Mouse (Mus musculus): Measurements from ENCODE around the gene Sdk1. TPM values are rescaled to one million over a fixed set of nuclear protein-coding genes. Genes with fewer than 3 reads are reported as not detected.

The Sdk1 gene
- polyA plus RNA-seq, 1 experiment from 2014 or later: 2.0 TPM

DNA sequence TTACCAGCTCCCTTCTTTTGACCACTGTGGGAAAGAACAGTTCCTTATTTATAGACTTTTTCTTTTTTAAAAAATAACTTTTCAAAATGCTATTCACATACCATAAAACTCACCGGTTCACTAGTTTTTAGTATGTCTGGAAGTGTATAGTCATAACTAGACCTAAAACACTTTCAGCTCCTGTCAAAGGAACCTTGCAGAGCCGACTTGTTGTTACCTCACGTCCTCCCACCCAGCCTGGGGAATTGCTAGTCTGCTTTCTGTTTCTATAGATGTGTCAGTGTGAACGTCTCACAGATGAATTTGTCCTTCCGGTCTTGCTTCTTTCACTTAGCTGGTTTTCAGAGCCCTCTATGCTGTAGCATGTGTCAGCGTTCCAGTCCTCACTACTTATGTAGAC is 35.8 kb downstream of the Sdk1 start:
- 88% methylated on average over 6 of the region's 6 CpGs for WGBS
- no peak overlapping the region for H3K27ac ChIP-seq
- H3K4me3 ChIP-seq (replicated peaks): no peak overlapping the region
- no peaks in the 10 kb centered on the region for H3K36me3 ChIP-seq
- no peak overlapping the region for H3K9ac ChIP-seq (replicated peaks)
- no peak for ATAC-seq (ENCODE audit: insufficient number of reproducible peaks, insufficient read depth, low FRiP score, low TSS enrichment, low read depth)
- H3K4me1 ChIP-seq (replicated peaks): no peaks in the 10 kb centered on the region
- no peaks in the 10 kb centered on the region for H3K27me3 ChIP-seq
- no peak overlapping the region for H3K4me2 ChIP-seq
- no peaks in the 10 kb centered on the region for H3K9me3 ChIP-seq

DNA sequence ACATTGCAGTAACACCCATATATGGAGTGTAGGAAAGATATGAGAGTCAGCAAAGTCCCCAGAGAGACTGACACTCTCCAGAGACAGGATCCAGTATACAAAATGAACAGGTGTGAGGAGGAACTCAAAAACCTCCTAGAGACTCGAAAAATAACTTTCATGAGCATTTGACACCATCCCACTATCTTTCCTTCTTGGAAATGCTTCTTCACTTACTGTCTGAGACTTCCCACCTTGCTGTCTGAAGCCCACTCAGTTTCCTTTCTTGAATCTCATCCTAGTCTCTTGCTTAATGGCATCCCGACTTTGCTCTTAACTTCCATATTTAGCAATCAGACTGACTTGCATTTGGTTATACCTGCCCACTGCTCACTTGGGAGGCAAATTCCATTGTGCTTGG is 40.5 kb downstream of the Sdk1 start:
- Histone ChIP-seq H3K9me3 (no peaks in the 10 kb centered on the region), H3K27me3 (no peaks in the 10 kb centered on the region), H3K36me3 (no peaks in the 10 kb centered on the region), H3K4me3 (replicated peaks) (no peak overlapping the region), H3K4me2 (no peak overlapping the region), H3K9ac (replicated peaks) (no peak overlapping the region), H3K4me1 (replicated peaks) (no peaks in the 10 kb centered on the region), H3K27ac (no peak overlapping the region)
- 70% methylated on average over 2 of the region's 2 CpGs for WGBS
- no peak for ATAC-seq (ENCODE audit: insufficient number of reproducible peaks, insufficient read depth, low FRiP score, low TSS enrichment, low read depth)

DNA sequence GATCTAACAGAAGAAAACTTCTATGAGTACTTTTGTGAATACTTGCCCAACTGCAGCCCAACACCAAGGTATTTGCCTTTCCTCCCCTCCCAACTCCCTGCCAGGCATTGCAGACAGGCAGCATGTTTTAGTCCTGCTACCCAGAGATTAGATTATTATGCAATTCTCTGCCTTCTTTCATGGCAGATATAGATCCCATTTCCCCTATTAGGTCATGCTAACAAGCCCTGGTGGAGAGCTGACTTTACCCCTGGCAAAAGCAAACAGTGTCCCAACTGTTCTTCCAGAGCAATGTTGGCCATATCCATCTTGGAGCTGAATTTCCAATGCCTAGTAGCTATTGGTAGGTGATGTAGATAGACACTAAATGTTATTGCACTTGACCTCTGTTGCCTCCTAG is 48.3 kb downstream of the Sdk1 start:
- Histone ChIP-seq H3K36me3 (no peaks in the 10 kb centered on the region), H3K4me3 (replicated peaks) (no peak overlapping the region), H3K9ac (replicated peaks) (no peak overlapping the region), H3K4me2 (no peak overlapping the region), H3K4me1 (replicated peaks) (no peaks in the 10 kb centered on the region), H3K9me3 (no peaks in the 10 kb centered on the region), H3K27ac (no peak overlapping the region), H3K27me3 (no peaks in the 10 kb centered on the region)
- ATAC-seq (ENCODE audit: insufficient number of reproducible peaks, insufficient read depth, low FRiP score, low TSS enrichment, low read depth): no peak

GRCm38 (mm10) chr5:141295240-141295639 is 54.0 kb downstream of the Sdk1 start:
- H3K4me3 ChIP-seq (replicated peaks): no peak overlapping the region

DNA sequence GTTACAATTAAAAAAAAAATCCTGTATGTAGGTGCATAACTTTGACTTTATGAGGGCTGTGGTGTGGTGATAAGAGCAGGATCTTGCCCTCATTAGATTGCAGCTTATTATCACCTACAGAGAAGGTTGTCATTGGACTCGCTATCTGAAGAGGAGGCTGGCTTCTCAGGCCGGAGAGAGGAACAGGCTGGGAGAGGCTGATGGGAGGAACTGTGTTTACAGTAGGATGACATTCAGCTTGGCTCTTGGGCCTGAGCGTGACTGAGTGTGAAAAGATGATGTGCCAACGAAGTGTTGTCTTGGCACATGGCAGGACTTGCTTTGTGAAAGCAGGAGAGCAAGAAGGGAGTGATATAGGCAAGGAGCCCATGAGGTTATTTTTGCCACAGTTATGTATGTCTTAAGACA is 61.0 kb downstream of the Sdk1 start:
- no peak overlapping the region for H3K4me3 ChIP-seq (replicated peaks)
- WGBS: 76% methylated on average over 4 of the region's 4 CpGs
- ATAC-seq (ENCODE audit: insufficient number of reproducible peaks, insufficient read depth, low FRiP score, low TSS enrichment, low read depth): no peak
- no peaks in the 10 kb centered on the region for H3K36me3 ChIP-seq
- 0 out of 2 replicates have a peak, but pooled peaks cover 2% of the 10 kb centered on the region for H3K4me1 ChIP-seq (replicated peaks)
- H3K27ac ChIP-seq: no peak overlapping the region
- no peaks in the 10 kb centered on the region for H3K27me3 ChIP-seq
- no peak overlapping the region for H3K4me2 ChIP-seq
- H3K9ac ChIP-seq (replicated peaks): no peak overlapping the region
- no peaks in the 10 kb centered on the region for H3K9me3 ChIP-seq

More at GRCm38 (mm10) chr5:141295240-141295639, 54.0 kb downstream of the Sdk1 start:
- H3K36me3 ChIP-seq: no peaks in the 10 kb centered on the region
- no peak overlapping the region for H3K9ac ChIP-seq (replicated peaks)
- ATAC-seq (ENCODE audit: insufficient number of reproducible peaks, insufficient read depth, low FRiP score, low TSS enrichment, low read depth): no peak
- WGBS: 85% methylated on average over 7 of the region's 7 CpGs
- H3K27me3 ChIP-seq: no peaks in the 10 kb centered on the region
- no peaks in the 10 kb centered on the region for H3K4me1 ChIP-seq (replicated peaks)
- no peak overlapping the region for H3K27ac ChIP-seq
- H3K9me3 ChIP-seq: no peaks in the 10 kb centered on the region
- H3K4me2 ChIP-seq: no peak overlapping the region

DNA sequence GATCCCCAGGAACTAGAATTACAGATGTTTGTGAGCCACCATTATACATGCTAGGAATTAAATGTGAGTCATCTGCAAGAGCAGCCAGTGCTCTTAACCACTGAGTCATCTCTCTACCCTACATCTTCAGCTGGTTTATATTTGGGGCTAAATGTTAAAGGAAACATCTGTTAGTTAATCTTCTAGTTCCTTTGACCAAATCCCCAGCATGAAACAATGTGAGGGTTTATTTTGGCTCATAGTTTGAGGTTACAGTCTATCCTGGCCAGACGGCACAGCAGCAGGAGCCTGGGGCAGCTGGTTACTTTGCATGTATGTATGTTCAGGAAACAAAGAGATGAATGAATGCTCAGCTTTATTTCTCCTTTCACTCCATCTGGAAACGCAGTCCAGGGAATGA is 62.5 kb downstream of the Sdk1 start:
- Histone ChIP-seq H3K27ac (no peak overlapping the region), H3K4me2 (no peak overlapping the region), H3K36me3 (no peaks in the 10 kb centered on the region), H3K27me3 (no peaks in the 10 kb centered on the region), H3K9me3 (no peaks in the 10 kb centered on the region), H3K4me1 (replicated peaks) (0 out of 2 replicates have a peak, but pooled peaks cover 2% of the 10 kb centered on the region), H3K4me3 (replicated peaks) (no peak overlapping the region), H3K9ac (replicated peaks) (no peak overlapping the region)
- 47% methylated on average over 2 of the region's 2 CpGs for WGBS
- no peak for ATAC-seq (ENCODE audit: insufficient number of reproducible peaks, insufficient read depth, low FRiP score, low TSS enrichment, low read depth)

- no peaks in the 10 kb centered on the region for H3K9me3 ChIP-seq
- 78% methylated on average over 2 of the region's 2 CpGs for WGBS
- H3K27ac ChIP-seq: no peak overlapping the region
- 0 out of 2 replicates have a peak, but pooled peaks cover 5% of the 10 kb centered on the region for H3K4me1 ChIP-seq (replicated peaks)
- H3K9ac ChIP-seq (replicated peaks): no peak overlapping the region
- ATAC-seq (ENCODE audit: insufficient number of reproducible peaks, insufficient read depth, low FRiP score, low TSS enrichment, low read depth): no peak
- H3K4me2 ChIP-seq: no peak overlapping the region
- H3K36me3 ChIP-seq: no peaks in the 10 kb centered on the region
- H3K4me3 ChIP-seq (replicated peaks): no peak overlapping the region
- H3K27me3 ChIP-seq: no peaks in the 10 kb centered on the region
These were observed 63.4 kb downstream of the Sdk1 start for GRCm38 (mm10) chr5:141304706-141305105.

- 0 out of 2 replicates have a peak, but pooled peaks cover 2% of the 10 kb centered on the region for H3K4me1 ChIP-seq (replicated peaks)
- no peak overlapping the region for H3K27ac ChIP-seq
- H3K4me2 ChIP-seq: no peak overlapping the region
- H3K4me3 ChIP-seq (replicated peaks): no peak overlapping the region
- no peaks in the 10 kb centered on the region for H3K27me3 ChIP-seq
- H3K9ac ChIP-seq (replicated peaks): no peak overlapping the region
- ATAC-seq (ENCODE audit: insufficient number of reproducible peaks, insufficient read depth, low FRiP score, low TSS enrichment, low read depth): no peak
- WGBS: 67% methylated on average over 1 of the region's 1 CpGs
- H3K36me3 ChIP-seq: no peaks in the 10 kb centered on the region
- H3K9me3 ChIP-seq: no peaks in the 10 kb centered on the region
These were observed 69.4 kb downstream of the Sdk1 start for GRCm38 (mm10) chr5:141310641-141311040.

DNA sequence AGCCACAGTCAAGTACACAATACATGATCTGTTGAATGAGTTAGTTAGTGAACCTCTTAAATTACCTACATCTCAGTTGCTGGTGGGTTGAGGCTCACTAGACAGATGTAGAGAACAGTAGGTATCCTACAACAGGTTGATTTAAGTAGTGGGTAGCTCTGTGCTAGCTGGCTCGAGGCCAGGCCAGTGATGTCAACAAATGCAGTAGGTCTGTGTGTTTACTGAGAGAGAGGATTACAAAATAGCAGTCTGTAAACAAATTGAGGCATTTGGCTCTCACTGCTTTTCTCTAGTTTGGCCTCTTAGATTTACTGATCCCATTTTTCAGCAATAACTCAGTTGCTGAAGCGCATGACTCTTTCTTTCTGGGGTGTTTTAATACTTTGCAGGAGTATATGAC is 70.5 kb downstream of the Sdk1 start:
- no peak overlapping the region for H3K4me3 ChIP-seq (replicated peaks)
- H3K4me1 ChIP-seq (replicated peaks): 0 out of 2 replicates have a peak, but pooled peaks cover 2% of the 10 kb centered on the region
- H3K4me2 ChIP-seq: no peak overlapping the region
- H3K9ac ChIP-seq (replicated peaks): no peak overlapping the region
- H3K36me3 ChIP-seq: no peaks in the 10 kb centered on the region
- no peak for ATAC-seq (ENCODE audit: insufficient number of reproducible peaks, insufficient read depth, low FRiP score, low TSS enrichment, low read depth)
- H3K9me3 ChIP-seq: no peaks in the 10 kb centered on the region
- H3K27ac ChIP-seq: no peak overlapping the region
- WGBS: 75% methylated on average over 2 of the region's 2 CpGs
- no peaks in the 10 kb centered on the region for H3K27me3 ChIP-seq

- no peaks in the 10 kb centered on the region for H3K9me3 ChIP-seq
- no peaks in the 10 kb centered on the region for H3K36me3 ChIP-seq
- H3K9ac ChIP-seq (replicated peaks): no peak overlapping the region
- H3K4me3 ChIP-seq (replicated peaks): no peak overlapping the region
- WGBS: 79% methylated on average over 4 of the region's 4 CpGs
- 0 out of 2 replicates have a peak, but pooled peaks cover 2% of the 10 kb centered on the region for H3K4me1 ChIP-seq (replicated peaks)
- H3K27me3 ChIP-seq: no peaks in the 10 kb centered on the region
- ATAC-seq (ENCODE audit: insufficient number of reproducible peaks, insufficient read depth, low FRiP score, low TSS enrichment, low read depth): no peak
- no peak overlapping the region for H3K27ac ChIP-seq
- H3K4me2 ChIP-seq: no peak overlapping the region
These were observed 71.0 kb downstream of the Sdk1 start for GRCm38 (mm10) chr5:141312305-141312704.

GRCm38 (mm10) chr5:141317095-141317494 is 75.8 kb downstream of the Sdk1 start:
- no peak for ATAC-seq (ENCODE audit: insufficient number of reproducible peaks, insufficient read depth, low FRiP score, low TSS enrichment, low read depth)
- Histone ChIP-seq H3K4me3 (replicated peaks) (no peak overlapping the region), H3K27me3 (no peaks in the 10 kb centered on the region), H3K9me3 (no peaks in the 10 kb centered on the region), H3K36me3 (no peaks in the 10 kb centered on the region), H3K27ac (no peak overlapping the region), H3K4me2 (no peak overlapping the region), H3K9ac (replicated peaks) (no peak overlapping the region), H3K4me1 (replicated peaks) (no peaks in the 10 kb centered on the region)
- 79% methylated on average over 4 of the region's 4 CpGs for WGBS

DNA sequence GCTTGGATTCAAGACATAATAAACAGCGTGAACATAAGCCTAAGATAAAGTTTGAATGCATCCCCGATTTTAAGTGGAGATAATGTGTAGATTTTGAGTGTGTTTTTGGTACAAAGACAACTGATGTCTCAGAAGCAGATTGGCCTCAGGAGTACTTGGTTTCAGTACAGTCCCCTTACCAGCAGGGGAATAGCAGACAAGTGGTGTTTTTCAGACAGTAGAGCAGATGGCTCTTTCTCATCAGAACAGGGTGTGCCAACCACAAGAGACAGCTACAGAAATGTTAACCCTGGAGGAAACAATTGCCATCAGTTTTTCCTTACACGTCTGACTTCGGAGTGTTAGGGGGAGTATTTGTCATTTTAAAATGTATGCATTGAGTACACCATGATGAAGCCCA is 83.6 kb downstream of the Sdk1 start:
- Histone ChIP-seq H3K4me1 (replicated peaks) (no peaks in the 10 kb centered on the region), H3K9ac (replicated peaks) (no peak overlapping the region), H3K9me3 (no peaks in the 10 kb centered on the region), H3K27ac (no peak overlapping the region), H3K4me2 (no peak overlapping the region), H3K27me3 (no peaks in the 10 kb centered on the region), H3K36me3 (no peaks in the 10 kb centered on the region), H3K4me3 (replicated peaks) (no peak overlapping the region)
- whole genome bisulfite sequencing: 90% methylated on average over 4 of the region's 4 CpGs
- no peak for ATAC-seq (ENCODE audit: insufficient number of reproducible peaks, insufficient read depth, low FRiP score, low TSS enrichment, low read depth)

Data from limb, embryonic 12.5 days (tissue).